Mouse (Mus musculus): ENCODE measurements at regions not wholly inside any gene's neighbourhood (a gene's known extent, or its start where the extent isn't known, plus 50 kb on each side); places are given as distances from the start of the nearest gene placed in this dataset.

GRCm38 (mm10) chr6:95769808-95770207 lies 51.2 kb upstream of the Suclg2 start:
- no peak for DNase-seq

GRCm38 (mm10) chr6:95801651-95802050 lies 83.1 kb upstream of the Suclg2 start:
- DNase-seq = no peak

- no peak for DNase-seq
Measured at GRCm38 (mm10) chr6:95841502-95841901, 122.9 kb upstream of the Suclg2 start.

- DNase-seq = no peak
Measured at GRCm38 (mm10) chr6:95846536-95846935, 127.9 kb upstream of the Suclg2 start.

- no peak for DNase-seq
Measured at GRCm38 (mm10) chr6:95875463-95875862, 156.9 kb upstream of the Suclg2 start.

GRCm38 (mm10) chr6:95876320-95876719 lies 157.7 kb upstream of the Suclg2 start:
- DNase-seq = no peak

- DNase-seq = peak in 1 of 2 experiments; percentile 24
Measured at GRCm38 (mm10) chr6:95886645-95887044, 168.0 kb upstream of the Suclg2 start.

GRCm38 (mm10) chr6:95902551-95902950 lies 184.0 kb upstream of the Suclg2 start:
- DNase-seq = no peak

- peak in 1 of 2 experiments; percentile 21 for DNase-seq
Measured at GRCm38 (mm10) chr6:95904085-95904633, 185.6 kb upstream of the Suclg2 start.

- no peak for DNase-seq
Measured at GRCm38 (mm10) chr6:95905057-95905456, 186.5 kb upstream of the Suclg2 start.

GRCm38 (mm10) chr6:95921737-95922136 lies 191.2 kb upstream of the Fam19a1 start:
- no peak for DNase-seq

- DNase-seq = no peak
Measured at GRCm38 (mm10) chr6:95934561-95934960, 178.4 kb upstream of the Fam19a1 start.

- DNase-seq = no peak
Measured at GRCm38 (mm10) chr6:95936504-95936903, 176.4 kb upstream of the Fam19a1 start.

GRCm38 (mm10) chr6:95939052-95939451 lies 173.9 kb upstream of the Fam19a1 start:
- no peak for DNase-seq

- DNase-seq = no peak
Measured at GRCm38 (mm10) chr6:95960745-95961144, 152.2 kb upstream of the Fam19a1 start.

- no peak for DNase-seq
Measured at GRCm38 (mm10) chr6:95966231-95966630, 146.7 kb upstream of the Fam19a1 start.

- DNase-seq = no peak
Measured at GRCm38 (mm10) chr6:95975994-95976393, 137.0 kb upstream of the Fam19a1 start.

GRCm38 (mm10) chr6:95997037-95997436 lies 115.9 kb upstream of the Fam19a1 start:
- no peak for DNase-seq

GRCm38 (mm10) chr6:95997741-95998140 lies 115.2 kb upstream of the Fam19a1 start:
- no peak for DNase-seq

- DNase-seq = no peak
Measured at GRCm38 (mm10) chr6:95999441-95999840, 113.5 kb upstream of the Fam19a1 start.

- DNase-seq = no peak
Measured at GRCm38 (mm10) chr6:96000011-96000476, 112.9 kb upstream of the Fam19a1 start.

GRCm38 (mm10) chr6:96011299-96011698 lies 101.7 kb upstream of the Fam19a1 start:
- DNase-seq = no peak

GRCm38 (mm10) chr6:96028022-96028704 lies 84.8 kb upstream of the Fam19a1 start:
- peak; percentile 26 to 39 for DNase-seq

- no peak for DNase-seq
Measured at GRCm38 (mm10) chr6:96043711-96044110, 69.2 kb upstream of the Fam19a1 start.

GRCm38 (mm10) chr6:96053476-96053875 lies 59.5 kb upstream of the Fam19a1 start:
- DNase-seq = no peak
